Mouse (Mus musculus) urinary bladder, adult 2 months (tissue): ENCODE results near the gene Smad3. TPM values are rescaled to one million over a fixed set of nuclear protein-coding genes. Genes with fewer than 3 reads are reported as not detected.

ENCODE experiments used
- DNase-seq: peaks from one replicate; pipeline ENCODE4 v3.0.0; 2022; ENCODE audit warnings: low spot score
- polyA plus RNA-seq: library from polyadenylated mRNA; depleted of rRNA; stranded (reverse); fragments of >200 nt; gene quantifications from 2 replicates; pipeline ENCODE4 v1.2.3, GENCODE M21; 2012

The Smad3 gene
- polyA plus RNA-seq, 1 experiment = 33.3 TPM

DNA sequence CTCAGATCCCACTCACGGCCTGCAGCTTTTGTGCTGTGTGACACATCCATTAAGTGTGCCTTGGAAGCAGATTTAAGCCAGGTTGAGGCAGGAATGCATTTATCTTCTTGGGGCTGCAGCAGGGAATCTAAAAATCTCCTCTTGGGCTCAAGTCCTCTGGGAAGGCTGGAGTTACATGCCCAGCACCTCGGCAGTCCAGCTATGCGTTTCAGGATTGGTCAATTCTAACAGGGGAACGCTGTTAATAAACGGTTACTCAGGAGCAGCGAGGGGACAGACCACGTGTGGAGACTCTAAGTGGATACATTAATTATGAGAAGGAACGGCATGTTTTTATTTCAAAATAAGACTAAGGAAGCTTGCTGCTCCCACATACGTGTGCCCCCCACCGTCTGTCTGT is 14.7 kb upstream of the Smad3 start:
- no peak for DNase-seq

- no peak for DNase-seq
Measured at GRCm38 (mm10) chr9:63771676-63772075, 13.9 kb upstream of the Smad3 start.

GRCm38 (mm10) chr9:63761367-63762094 is 3.7 kb upstream of the Smad3 start:
- DNase-seq = no peak

GRCm38 (mm10) chr9:63760783-63761182 is 3.0 kb upstream of the Smad3 start:
- no peak for DNase-seq

DNA sequence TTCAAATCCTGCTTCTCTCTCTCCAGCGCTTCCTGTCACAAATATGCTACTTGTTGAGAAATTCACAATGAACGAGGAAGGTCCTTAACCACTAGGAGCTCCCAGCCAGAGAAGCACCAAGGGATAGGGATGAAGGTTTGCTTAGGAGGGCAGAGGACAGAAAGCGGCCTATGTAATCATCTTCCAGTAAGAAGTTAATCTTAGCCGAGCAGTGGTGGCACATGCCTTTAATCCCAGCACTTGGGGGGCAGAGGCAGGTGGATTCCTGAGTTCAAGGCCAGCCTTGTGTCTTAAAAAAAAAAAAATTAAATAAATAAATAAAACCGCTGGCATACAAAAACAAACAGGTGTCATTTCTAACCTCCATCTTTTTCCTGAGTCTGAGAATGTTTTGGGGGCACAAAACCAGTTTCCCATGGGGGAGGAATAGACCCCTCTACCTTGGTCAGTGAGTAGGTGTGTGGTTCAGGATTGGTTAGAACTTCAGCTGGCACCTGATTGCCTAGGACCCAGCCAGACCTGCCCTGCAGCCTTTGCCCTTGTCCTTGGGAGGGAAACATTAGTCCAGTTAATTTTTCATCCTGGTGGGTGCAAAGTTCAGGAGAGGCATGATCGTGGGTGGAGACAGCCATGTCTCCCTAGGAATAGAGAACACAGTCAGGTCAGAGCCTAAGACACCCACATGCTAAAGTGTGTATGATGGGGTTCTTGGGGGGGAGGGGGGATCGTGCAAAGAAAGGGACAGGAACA is 2.4 kb upstream of the Smad3 start:
- no peak for DNase-seq

GRCm38 (mm10) chr9:63758641-63759391 is 1.0 kb upstream of the Smad3 start:
- DNase-seq = no peak

DNA sequence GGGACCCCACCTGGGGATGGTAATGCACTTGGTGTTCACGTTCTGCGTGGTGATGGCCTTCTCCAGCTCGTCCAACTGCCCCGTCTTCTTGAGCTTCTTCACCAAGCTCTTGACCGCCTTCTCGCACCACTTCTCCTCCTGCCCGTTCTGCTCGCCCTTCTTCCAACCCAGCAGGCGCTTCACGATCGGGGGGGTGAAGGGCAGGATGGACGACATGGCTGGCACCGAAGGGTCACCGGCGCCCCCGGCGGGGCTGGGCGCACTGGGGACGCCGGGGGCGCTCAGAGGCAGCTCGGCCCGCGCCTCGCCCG is 377 bp downstream of the Smad3 start:
- no peak for DNase-seq

GRCm38 (mm10) chr9:63756581-63757461 is 973 bp downstream of the Smad3 start:
- DNase-seq = no peak

DNA sequence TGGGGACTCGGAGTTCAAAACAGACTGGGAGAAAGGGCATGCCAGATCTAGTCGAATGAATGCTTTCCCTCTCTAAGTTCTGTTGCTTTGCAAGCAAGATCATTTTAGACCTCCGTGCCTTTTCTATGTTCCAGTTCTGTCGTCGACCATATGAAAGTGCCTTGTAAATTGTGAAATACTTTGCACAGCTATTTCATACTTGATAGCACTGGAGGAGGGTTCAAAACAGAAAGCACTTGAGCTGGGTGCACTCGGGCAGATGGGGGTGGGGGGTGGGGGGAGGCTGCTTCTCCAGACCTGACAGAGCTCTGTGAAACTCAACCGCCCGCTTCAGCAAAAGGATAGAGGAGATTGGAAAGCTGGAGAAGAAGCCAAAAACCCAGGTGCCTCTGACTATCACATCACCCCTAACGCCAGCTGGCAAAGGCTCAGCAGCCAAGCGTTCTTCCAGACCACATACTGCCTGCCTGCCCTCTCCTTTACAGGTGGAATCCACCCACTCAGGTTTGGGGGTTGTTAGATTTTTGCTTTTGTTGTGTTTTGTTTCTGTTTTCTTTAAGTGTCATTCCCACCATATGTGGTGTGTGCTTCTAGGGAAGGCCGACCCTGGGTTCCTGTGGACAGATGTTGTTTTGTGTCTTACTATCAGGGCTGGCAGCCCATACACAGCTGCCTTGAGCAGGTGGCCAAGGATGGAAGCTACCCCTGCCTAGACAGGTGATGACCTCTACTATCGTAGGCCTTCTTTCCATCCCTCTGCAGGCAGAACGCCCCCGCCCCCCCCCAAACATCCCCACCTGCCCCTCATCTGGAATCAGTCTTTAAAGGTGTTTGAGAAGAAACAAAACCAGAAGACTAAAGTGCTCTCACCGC is 1.9 kb downstream of the Smad3 start:
- no peak for DNase-seq

- DNase-seq = no peak
Measured at GRCm38 (mm10) chr9:63754556-63755510, 3.0 kb downstream of the Smad3 start.

- DNase-seq = no peak
Measured at GRCm38 (mm10) chr9:63754039-63754438, 3.8 kb downstream of the Smad3 start.

- DNase-seq = no peak
Measured at GRCm38 (mm10) chr9:63753359-63753758, 4.4 kb downstream of the Smad3 start.

DNA sequence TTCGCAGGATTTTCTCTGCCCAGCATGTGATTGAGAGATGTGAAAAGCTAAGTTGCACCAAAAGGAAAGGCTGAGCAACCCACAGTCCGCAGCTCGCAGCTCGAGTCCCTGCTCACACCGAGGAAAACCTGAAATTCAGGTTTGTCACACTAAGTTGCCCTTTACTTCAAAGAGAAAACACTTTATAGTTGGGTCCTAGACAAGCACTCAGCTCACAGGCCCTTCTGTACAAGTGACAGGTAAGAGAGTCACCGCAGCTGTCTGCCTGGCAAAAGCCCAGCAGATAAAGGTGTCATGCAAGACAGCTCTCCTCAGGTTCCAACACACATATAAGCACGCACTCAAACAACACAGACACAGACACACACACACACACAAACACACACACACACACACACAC is 5.2 kb downstream of the Smad3 start:
- no peak for DNase-seq

GRCm38 (mm10) chr9:63751325-63751724 is 6.5 kb downstream of the Smad3 start:
- DNase-seq = no peak

- no peak for DNase-seq
Measured at GRCm38 (mm10) chr9:63750360-63750974, 7.3 kb downstream of the Smad3 start.

GRCm38 (mm10) chr9:63749296-63749915 is 8.4 kb downstream of the Smad3 start:
- no peak for DNase-seq

DNA sequence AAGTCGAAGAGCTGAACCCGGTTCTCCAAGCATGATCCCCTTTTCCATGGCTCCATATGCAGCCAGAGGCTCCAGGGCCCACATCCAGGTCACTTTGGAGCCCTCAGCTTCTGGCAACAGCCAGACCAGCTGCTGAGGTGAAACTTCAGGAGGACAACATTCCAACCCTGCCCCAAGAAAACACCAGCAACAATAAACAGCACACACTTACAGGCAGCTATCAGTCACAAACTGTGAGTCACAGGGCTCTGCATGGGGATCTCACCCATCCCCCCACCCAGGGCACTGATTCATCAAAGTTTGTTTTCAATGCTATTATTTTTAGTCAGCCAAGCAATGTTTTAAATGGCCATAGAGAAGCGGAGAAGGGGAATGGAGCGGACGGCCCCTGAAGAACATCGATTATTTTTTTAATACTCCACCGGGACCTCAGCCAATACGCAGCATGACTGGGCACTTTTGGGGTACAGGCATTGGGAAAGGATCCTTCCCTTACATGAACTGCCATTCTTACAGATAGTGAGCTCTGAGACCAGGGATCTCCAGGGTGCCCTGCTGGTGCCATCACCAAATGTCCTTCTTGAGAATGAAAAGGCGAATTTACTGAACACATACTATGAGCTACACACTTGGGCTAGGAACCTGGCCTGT is 10.0 kb downstream of the Smad3 start:
- DNase-seq = no peak

- no peak for DNase-seq
Measured at GRCm38 (mm10) chr9:63746980-63747379, 10.8 kb downstream of the Smad3 start.
